Mouse (Mus musculus): Measurements from ENCODE around the gene Olfr223. TPM values are rescaled to one million over a fixed set of nuclear protein-coding genes. Genes with fewer than 3 reads are reported as not detected.

Gene Olfr223
- polyA plus RNA-seq (2012; fragmentation: generic; extraction: Trizol), result not detected

DNA sequence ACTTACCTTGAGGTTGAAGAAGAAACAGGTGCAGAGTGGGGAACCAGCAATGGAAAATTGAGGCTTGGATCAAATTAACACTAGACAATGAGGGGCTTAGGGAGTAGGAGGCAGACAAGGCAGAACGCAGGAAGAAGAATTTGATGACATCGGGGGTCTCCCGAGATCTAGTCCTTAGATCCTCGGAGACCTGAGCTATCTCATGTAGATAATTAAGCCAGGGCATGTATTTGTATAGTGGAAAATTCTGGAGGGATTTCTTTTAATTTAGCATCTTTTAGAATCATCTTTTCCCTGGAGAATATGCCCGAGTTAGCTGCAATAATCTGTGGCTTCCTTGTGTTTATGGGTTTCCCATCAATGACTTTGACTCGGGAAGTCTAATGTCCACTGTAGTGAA, at the start of gene Olfr223:
Gene Olfr223 (minus strand): TSS at position 101 of the 400 bp plus-strand sequence.

DNA sequence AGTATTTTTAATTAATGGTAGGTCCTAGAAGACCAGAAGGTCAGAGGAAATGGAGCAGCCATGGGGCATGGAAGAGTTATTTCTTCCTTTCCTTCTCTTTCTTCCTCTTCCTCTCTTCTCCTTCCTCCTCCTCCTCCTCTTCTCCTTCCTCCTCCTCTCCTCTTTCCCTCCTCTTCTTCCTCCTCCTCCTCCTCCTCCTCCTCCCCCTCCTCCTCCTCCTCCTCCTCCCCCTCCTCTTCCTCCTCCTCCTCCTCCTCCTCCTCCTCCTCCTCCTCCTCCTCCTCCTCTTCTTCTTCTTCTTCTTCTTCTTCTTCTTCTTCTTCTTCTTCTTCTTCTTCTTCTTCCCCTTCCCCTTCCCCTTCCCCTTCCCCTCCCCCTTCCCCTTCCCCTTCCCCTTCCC, 17.0 kb downstream of the Olfr223 start, which contains the start of gene Olfr222:
Gene Olfr222 (minus strand): TSS at position 101 of the 400 bp plus-strand sequence.

DNA sequence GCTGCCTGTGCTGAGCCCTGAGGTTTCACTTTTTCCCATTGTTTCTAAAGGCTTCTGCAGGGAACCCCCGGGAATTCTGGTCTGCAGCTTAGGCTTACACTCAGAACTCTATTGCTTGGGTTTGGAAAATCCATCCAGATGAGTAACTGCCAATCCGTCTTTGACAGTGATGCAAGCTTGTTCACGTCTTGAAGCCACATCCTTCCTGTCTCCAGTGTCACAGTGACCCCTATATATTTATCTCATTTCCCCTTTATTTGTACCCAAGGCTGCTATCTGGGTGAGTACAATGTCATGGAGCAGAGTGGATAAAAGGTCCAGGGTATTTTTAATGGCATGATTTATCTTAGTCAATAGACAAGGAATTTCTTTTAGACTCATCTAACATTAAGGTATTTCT, 51.8 kb downstream of the Olfr223 start, which contains the start of gene Nlrp3:
Gene Nlrp3 (plus strand): TSS at position 245 of the 400 bp plus-strand sequence.

Other genes starting within 250 kb of the Olfr223 start
- under 1 TPM in 1 of 2 experiments, not detected in 1; 0.04 TPM for gene Prss38, start 217.6 kb downstream of the Olfr223 start, polyA plus RNA-seq (2012; fragmentation: generic; extraction: Trizol)
- 1 to 10 TPM; 1.1 to 2.9 TPM for gene Jmjd4, start 143.2 kb downstream of the Olfr223 start, polyA plus RNA-seq (2012; fragmentation: generic; extraction: Trizol)
- gene Snap47, start 142.1 kb downstream of the Olfr223 start, polyA plus RNA-seq (2012; fragmentation: generic; extraction: Trizol), result 10 to 100 TPM; 49.2 to 76.4 TPM
- gene Zfp867, start 120.8 kb downstream of the Olfr223 start, polyA plus RNA-seq (2012; fragmentation: generic; extraction: Trizol), result 1 to 10 TPM in 1 of 2 experiments, under 1 TPM in 1; 0.06 to 2.0 TPM
- gene Zkscan17, start 66.5 kb downstream of the Olfr223 start, polyA plus RNA-seq (2012; fragmentation: generic; extraction: Trizol), result 10 to 100 TPM; 13.4 to 32.4 TPM
- gene Nlrp3, start 51.7 kb downstream of the Olfr223 start, polyA plus RNA-seq (2012; fragmentation: generic; extraction: Trizol), result under 1 TPM; under 0.01 to 0.07 TPM
- not detected for gene Olfr222, start 17.1 kb downstream of the Olfr223 start, polyA plus RNA-seq (2012; fragmentation: generic; extraction: Trizol)
- 100 to 1,000 TPM; 178 to 183 TPM for gene Mprip, start 68.0 kb upstream of the Olfr223 start, polyA plus RNA-seq (2012; fragmentation: generic; extraction: Trizol)
- gene Pld6, start 194.4 kb upstream of the Olfr223 start, polyA plus RNA-seq (2012; fragmentation: generic; extraction: Trizol), result under 1 TPM in 1 of 2 experiments, not detected in 1; 0.07 TPM
- 10 to 100 TPM in 1 of 2 experiments, 1 to 10 TPM in 1; 5.6 to 21.2 TPM for gene Flcn, start 216.7 kb upstream of the Olfr223 start, polyA plus RNA-seq (2012; fragmentation: generic; extraction: Trizol)
- 10 to 100 TPM; 24.9 to 27.3 TPM for gene Nt5m, start 246.2 kb upstream of the Olfr223 start, polyA plus RNA-seq (2012; fragmentation: generic; extraction: Trizol)
- gene Cops3, start 246.5 kb upstream of the Olfr223 start, polyA plus RNA-seq (2012; fragmentation: generic; extraction: Trizol), result 10 to 100 TPM; 10.2 to 62.6 TPM

All from C3H10T1/2 (cell line).